In genomic region chr10:18130276-18130675, GRCm38 (mm10) we compare ENCODE assay signal across 14 mouse cellular contexts.
DNase-seq lines count a peak whose midpoint lies in the region.
"Had no signal": no experiment of that assay in that cellular context is flagged by ENCODE, and none has a peak within 500 bp of the region (broad histone marks: within the 10 kb centered on the region; RNA-seq: fewer than 3 reads in every experiment).

No protein-coding gene starts in this region.

- peak; percentile 6 to 14 for DNase-seq in kidney, adult 8-10 months
- DNase-seq in kidney, adult 11 months, result no peak
- DNase-seq in kidney, postnatal 36 days, result peak; percentile 13 to 16
- no peak for DNase-seq in kidney, postnatal 10 days
- DNase-seq: adrenal gland, adult 2 months; adrenal gland, postnatal 10 days; adrenal gland, postnatal 25 days; cerebellum, adult 11 months; cerebellum, adult 18-20 months; cerebellum, adult 8-10 months; cerebellum, adult 9-11 months; cerebellum, postnatal 14 days; cerebellum, postnatal 36 days; embryo, embryonic 11 days had no signal

Comparison
In these comparisons a context has a peak if more than half of its experiments do, and no peak if none do; other contexts are left out.
1. DNase-seq: peak in kidney, adult 8-10 months (2 of 2) and kidney, postnatal 36 days (2 of 2); none in kidney, adult 11 months (single experiment) and kidney, postnatal 10 days (single experiment).